Mouse (Mus musculus): ENCODE data around the gene Slc39a3.

The Slc39a3 gene

GRCm38 (mm10) chr10:80985241-80985969, 51.8 kb downstream of the Slc39a3 start:
- DNase-seq (ENCODE audit: low read depth, low spot score), result no peak

GRCm38 (mm10) chr10:80984223-80984622, 53.0 kb downstream of the Slc39a3 start:
- DNase-seq (ENCODE audit: low read depth, low spot score), result no peak

- DNase-seq (ENCODE audit: low read depth, low spot score), result no peak
Measured at GRCm38 (mm10) chr10:80982381-80982780, 54.8 kb downstream of the Slc39a3 start.

GRCm38 (mm10) chr10:80981564-80982112, 55.6 kb downstream of the Slc39a3 start:
- DNase-seq (ENCODE audit: low read depth, low spot score), result no peak

All from ES-CJ7 (cell line).